Mouse (Mus musculus): Measurements from ENCODE around the gene Ctnna3.
A peak's percentile ranks its signal among the peaks of the same experiment; 100 is the strongest.

DNA sequence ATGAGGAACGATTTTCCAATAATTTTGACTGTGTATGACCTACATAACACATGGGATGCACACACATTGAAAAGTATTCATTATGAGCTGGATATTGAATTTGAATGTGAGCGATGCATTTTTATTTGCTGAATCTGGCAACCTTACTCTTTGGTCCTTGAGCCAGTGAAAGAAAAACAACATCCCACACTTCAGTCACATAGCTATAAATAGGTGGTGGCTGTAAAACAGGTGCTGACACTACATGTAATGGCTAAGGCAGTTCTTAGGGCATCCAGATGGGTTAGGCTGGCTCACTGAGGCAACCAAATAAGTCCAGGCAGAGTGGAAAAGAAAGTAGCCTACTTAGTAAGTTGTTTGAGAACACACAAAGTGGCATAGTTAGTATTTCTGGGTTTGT is 171.3 kb downstream of the Ctnna3 start:
- TF ChIP-seq MYOD1 (IDR thresholded peaks at IDR 0.05; ENCODE audit: control insufficient read depth in 1 of 3, insufficient read length in 2 of 3, low read depth in 2 of 3): peak in 1 of 3 experiments; percentile 19
- TF ChIP-seq POLR2A (IDR thresholded peaks at IDR 0.05; ENCODE audit: insufficient read length, low read depth): no peak
- no peak for TF ChIP-seq MYOG (IDR thresholded peaks at IDR 0.05; ENCODE audit: control insufficient read depth in 1 of 3, insufficient read depth in 1 of 3, insufficient read length in 2 of 3, low read depth in 2 of 3)
- no peak for TF ChIP-seq CEBPB (IDR thresholded peaks at IDR 0.05; ENCODE audit: insufficient read depth, poor library complexity, severe bottlenecking)
- TF ChIP-seq USF1 (IDR thresholded peaks at IDR 0.05; ENCODE audit: low read depth): no peak
- no peak for TF ChIP-seq E2F4 (IDR thresholded peaks at IDR 0.05; ENCODE audit: insufficient read depth)
- no peak for TF ChIP-seq REST (IDR thresholded peaks at IDR 0.05; ENCODE audit: insufficient read depth, insufficient read length)
- no peak for TF ChIP-seq TCF12 (IDR thresholded peaks at IDR 0.05; ENCODE audit: insufficient read depth, poor library complexity, severe bottlenecking)
- no peak for TF ChIP-seq MAX (IDR thresholded peaks at IDR 0.05; ENCODE audit: low read depth)
- no peak for TF ChIP-seq POLR2AphosphoS2 (IDR thresholded peaks at IDR 0.05; ENCODE audit: insufficient read length, low read depth)
- no peak for TF ChIP-seq SRF (IDR thresholded peaks at IDR 0.05; ENCODE audit: control insufficient read depth, insufficient read length, low read depth)
- TF ChIP-seq TCF3 (IDR thresholded peaks at IDR 0.05; ENCODE audit: insufficient read length, low read depth): no peak

Measured in myocyte (in vitro differentiated cells).